Mouse (Mus musculus): ENCODE measurements at regions not wholly inside any gene's neighbourhood (a gene's known extent, or its start where the extent isn't known, plus 50 kb on each side); places are given as distances from the start of the nearest gene placed in this dataset.

DNA sequence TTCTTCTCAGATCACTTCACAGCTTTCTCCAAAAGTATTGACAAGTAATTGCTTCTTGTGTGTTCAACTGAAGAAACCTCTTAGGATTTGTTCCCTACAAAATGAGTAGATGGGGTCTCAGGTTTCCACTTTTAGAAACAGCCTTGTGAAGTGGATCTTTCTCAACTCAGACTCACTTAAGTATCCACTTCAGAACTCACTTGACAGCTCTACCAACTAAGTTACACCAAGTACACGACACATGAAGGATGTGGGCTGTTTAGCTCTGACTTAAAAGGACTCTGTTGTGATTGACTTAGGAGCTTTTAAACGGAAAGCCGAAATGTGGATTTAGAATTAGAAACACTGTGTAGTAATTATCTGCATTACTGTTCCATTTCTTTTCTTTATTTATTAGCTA is 556.0 kb downstream of the Rfpl4b start:
- no peak for DNase-seq

GRCm38 (mm10) chr10:38246821-38247220 is 574.8 kb downstream of the Rfpl4b start:
- no peak for DNase-seq
